Mouse (Mus musculus) ES-E14 (cell line): ENCODE data around the gene Hist2h3b. TPM values are rescaled to one million over a fixed set of nuclear protein-coding genes. Genes with fewer than 3 reads are reported as not detected.
A peak's percentile ranks its signal among the peaks of the same experiment; 100 is the strongest.
"Not testable (repeated sequence)": the region's sequence is repeated elsewhere in the genome, so short reads cannot be mapped to it uniquely, and the experiment has no call there.

ENCODE experiments used
- DNase-seq: peaks from one replicate; pipeline ENCODE4 v3.0.0-alpha.2; 2013; ENCODE audit warnings: low read depth, low spot score
- H3K27ac ChIP-seq: 2 replicates; pipeline ENCODE4 v1.5.1; 2012; ENCODE audit warnings: low read depth, mild to moderate bottlenecking, low read length, moderate library complexity, mixed read lengths; ENCODE audit not compliant: poor library complexity, insufficient read depth, severe bottlenecking
- H3K36me3 ChIP-seq: 2 replicates; pipeline ENCODE4 v1.6.1; 2012; ENCODE audit warnings: mild to moderate bottlenecking, low read length, moderate library complexity, mixed read lengths; ENCODE audit not compliant: control insufficient read depth, poor library complexity, insufficient read depth, severe bottlenecking
- H3K4me1 ChIP-seq, 2 experiments: fragments of 150-350 bp in 1 of 2; sonication (generic) in 1 of 2; 2 replicates each; pipeline ENCODE4 v1.6.1; 2012; ENCODE audit warnings: low read length in 2 of 2, mild to moderate bottlenecking in 1 of 2, mixed read lengths in 1 of 2; ENCODE audit not compliant: control insufficient read depth in 2 of 2, insufficient read depth in 2 of 2, poor library complexity in 1 of 2
- H3K4me3 ChIP-seq, 2 experiments: fragments of 150-350 bp in 1 of 2; sonication (generic) in 1 of 2; 2 replicates each; pipeline ENCODE4 v1.5.1; 2012; ENCODE audit warnings: low read length in 2 of 2, low read depth in 1 of 2, mild to moderate bottlenecking in 1 of 2, mixed read lengths in 1 of 2; ENCODE audit not compliant: insufficient read depth in 1 of 2, poor library complexity in 1 of 2, severe bottlenecking in 1 of 2
- H3K9ac ChIP-seq: 2 replicates; pipeline ENCODE4 v1.6.1; 2012; ENCODE audit warnings: low read depth, mild to moderate bottlenecking, low read length, mixed read lengths; ENCODE audit not compliant: poor library complexity, insufficient read depth, severe bottlenecking
- H3K9me3 ChIP-seq: fragments of 150-350 bp; sonication (generic); 2 replicates; pipeline ENCODE4 v1.6.1; 2012; ENCODE audit warnings: low read depth, mild to moderate bottlenecking, low read length; ENCODE audit not compliant: control insufficient read depth, insufficient read depth
- CHD2 ChIP-seq: IDR thresholded peaks from 2 replicates; pipeline ENCODE4 v1.6.1; 2014; ENCODE audit warnings: mild to moderate bottlenecking, low read depth, low read length, inconsistent platforms
- HCFC1 ChIP-seq: IDR thresholded peaks from 2 replicates; pipeline ENCODE4 v1.6.1; 2012; ENCODE audit warnings: low read length, inconsistent platforms, borderline replicate concordance; ENCODE audit not compliant: insufficient read depth
- MAFK ChIP-seq: IDR thresholded peaks from 2 replicates; pipeline ENCODE4 v1.6.1; 2014; ENCODE audit warnings: mild to moderate bottlenecking, low read depth, low read length, inconsistent platforms; ENCODE audit not compliant: insufficient read depth
- ZC3H11A ChIP-seq: IDR thresholded peaks from 2 replicates; pipeline ENCODE4 v1.6.1; 2012; ENCODE audit warnings: low read depth, mild to moderate bottlenecking, inconsistent platforms, low read length, borderline replicate concordance
- ZNF384 ChIP-seq: IDR thresholded peaks from 2 replicates; pipeline ENCODE4 v1.6.1; 2012; ENCODE audit warnings: low read depth, low read length, inconsistent platforms
- in situ Hi-C, 2 experiments: fragments of 600-800 bp; cut with MboI; formaldehyde crosslinking; loops; one replicate each; pipeline ENCODE4 v1.15.1; 2025; ENCODE audit warnings: low sequenced_read_pairs in 2 of 2, inconsistent platforms in 1 of 2; ENCODE audit not compliant: unreplicated experiment in 2 of 2
- total RNA-seq: library from RNA; depleted of rRNA; stranded (reverse); fragments of 300-350 nt; gene quantifications from 2 replicates; pipeline ENCODE4 v1.2.3, GENCODE M21; 2012

The Hist2h3b gene
- total RNA-seq, 1 experiment: 806 TPM

- TF ChIP-seq CHD2 (no peak), ZC3H11A (peak; percentile 32; the same call in 1 of the 2 replicates)
- H3K9ac ChIP-seq: 0 out of 2 replicates have a peak overlapping the region, but pooled peaks have one; percentile 22
- no peaks in the 10 kb centered on the region for H3K9me3 ChIP-seq
- H3K4me3 ChIP-seq: no peak overlapping the region
- no peak for DNase-seq
- no peaks in the 10 kb centered on the region for H3K36me3 ChIP-seq
- H3K27ac ChIP-seq: no peak overlapping the region
- peaks cover 0 to 7% of the 10 kb centered on the region in 2 experiments; a peak in 1 of 4 replicates for H3K4me1 ChIP-seq
- in situ Hi-C loops: loop anchor here in 1 of 2 experiments (5.0 kb wide), 1 partner anchor 152 kb away; no protein-coding TSS in a partner anchor
Observed at GRCm38 (mm10) chr3:96280660-96281059, 12.2 kb downstream of the Hist2h3b start.

- in situ Hi-C loops: loop anchor here in 1 of 2 experiments (5.0 kb wide), 1 partner anchor 148 kb away; no protein-coding TSS in a partner anchor
- peak; percentile 39 for DNase-seq
- peaks cover 2% of the 10 kb centered on the region; the same call in 1 of the 2 replicates for H3K9me3 ChIP-seq
- no peak overlapping the region for H3K9ac ChIP-seq
- peak; percentile 55; the same call in 1 of the 2 replicates for TF ChIP-seq ZC3H11A
- no peak for TF ChIP-seq MAFK
- TF ChIP-seq HCFC1: no peak
- no peaks in the 10 kb centered on the region for H3K36me3 ChIP-seq
- H3K4me3 ChIP-seq: no peak overlapping the region
- H3K27ac ChIP-seq: no peak overlapping the region
- peaks cover 0 to 7% of the 10 kb centered on the region in 2 experiments; a peak in 1 of 4 replicates for H3K4me1 ChIP-seq
Observed at GRCm38 (mm10) chr3:96284457-96284856, 16.0 kb downstream of the Hist2h3b start.

GRCm38 (mm10) chr3:96287334-96287733 is 18.9 kb downstream of the Hist2h3b start:
- in situ Hi-C loops, H3K36me3 ChIP-seq, DNase-seq, H3K9me3 ChIP-seq, H3K4me3 ChIP-seq, H3K9ac ChIP-seq, H3K27ac ChIP-seq: not testable (repeated sequence)
- 0 out of 2 replicates have a peak, but pooled peaks have one; percentile 49 for TF ChIP-seq HCFC1
- peaks cover 0 to 12% of the 10 kb centered on the region in 2 experiments; a peak in 1 of 4 replicates for H3K4me1 ChIP-seq

- peaks cover 2% of the 10 kb centered on the region; the same call in 1 of the 2 replicates for H3K9me3 ChIP-seq
- H3K36me3 ChIP-seq: no peaks in the 10 kb centered on the region
- H3K27ac ChIP-seq: no peak overlapping the region
- H3K9ac ChIP-seq: no peak overlapping the region
- in situ Hi-C loops: no loop called here
- no peak for DNase-seq
- H3K4me1 ChIP-seq: peaks cover 0 to 8% of the 10 kb centered on the region in 2 experiments; a peak in 1 of 4 replicates
- TF ChIP-seq ZNF384 (no peak), ZC3H11A (no peak), HCFC1 (no peak), MAFK (no peak), CHD2 (no peak)
- H3K4me3 ChIP-seq: no peak overlapping the region
Observed at GRCm38 (mm10) chr3:96289201-96289600, 20.7 kb downstream of the Hist2h3b start.

GRCm38 (mm10) chr3:96290727-96291126 is 22.3 kb downstream of the Hist2h3b start:
- H3K9me3 ChIP-seq, in situ Hi-C loops, H3K36me3 ChIP-seq, H3K4me3 ChIP-seq, DNase-seq, H3K9ac ChIP-seq, H3K4me1 ChIP-seq, H3K27ac ChIP-seq: not testable (repeated sequence)
